Mouse (Mus musculus) embryonic facial prominence, embryonic 15.5 days (tissue): ENCODE data around the gene Ppif. TPM values are rescaled to one million over a fixed set of nuclear protein-coding genes. Genes with fewer than 3 reads are reported as not detected.

Experiments
- ATAC-seq: fragments of 200-750 bp; cut with Nextera tagmentation; 2 replicates; pipeline ENCODE4 v1.8.0; 2017; ENCODE audit warnings: low read depth, moderate TSS enrichment; ENCODE audit not compliant: insufficient number of reproducible peaks, low FRiP score, low TSS enrichment
- H3K27ac ChIP-seq: fragments of 300-500 bp; sonication (generic); replicated peaks from 2 replicates; pipeline ENCODE4 v1.5.1; 2015; ENCODE audit warnings: mild to moderate bottlenecking, inconsistent platforms
- H3K27me3 ChIP-seq: fragments of 300-500 bp; sonication (generic); 2 replicates; pipeline ENCODE4 v1.6.1; 2015; ENCODE audit warnings: inconsistent platforms
- H3K36me3 ChIP-seq: fragments of 300-500 bp; sonication (generic); 2 replicates; pipeline ENCODE4 v1.6.1; 2015; ENCODE audit warnings: mild to moderate bottlenecking, inconsistent platforms
- H3K4me1 ChIP-seq: fragments of 300-500 bp; sonication (generic); 2 replicates; pipeline ENCODE4 v1.6.1; 2015; ENCODE audit warnings: inconsistent platforms
- H3K4me2 ChIP-seq: fragments of 300-500 bp; sonication (generic); replicated peaks from 2 replicates; pipeline ENCODE4 v1.6.1; 2015; ENCODE audit warnings: mild to moderate bottlenecking, inconsistent platforms
- H3K4me3 ChIP-seq: fragments of 300-500 bp; sonication (generic); replicated peaks from 2 replicates; pipeline ENCODE4 v1.5.1; 2015; ENCODE audit warnings: mild to moderate bottlenecking, inconsistent platforms
- H3K9ac ChIP-seq: fragments of 300-500 bp; sonication (generic); 2 replicates; pipeline ENCODE4 v1.6.1; 2015; ENCODE audit warnings: inconsistent platforms
- H3K9me3 ChIP-seq: fragments of 300-500 bp; sonication (generic); replicated peaks from 2 replicates; pipeline ENCODE4 v1.6.1; 2016; ENCODE audit warnings: inconsistent platforms
- WGBS: fragments of 180-500 bp; shearing (Covaris S2); methylation state at CpG from one replicate; pipeline ENCODE4 v1.1.7; 2015; 5-methylcytosine and 5-hydroxymethylcytosine counted together
- polyA plus RNA-seq: library from polyadenylated mRNA; unstranded; fragments of >200 nt; fragmentation: Nextera tagmentation; extraction: Ambion mirVana; gene quantifications from 2 replicates; pipeline ENCODE4 v1.2.1, GENCODE M21; 2015

Gene Ppif
- polyA plus RNA-seq, 1 experiment from 2014 or later: 30.6 TPM

GRCm38 (mm10) chr14:25738591-25739001 is 44.6 kb downstream of the Ppif start:
- Histone ChIP-seq H3K4me1 (peaks cover 71% of the 10 kb centered on the region), H3K27me3 (no peaks in the 10 kb centered on the region), H3K4me2 (no peak overlapping the region), H3K27ac (peak overlapping the region; percentile 86), H3K9me3 (no peaks in the 10 kb centered on the region), H3K36me3 (peaks cover 3% of the 10 kb centered on the region; the same call in 1 of the 2 replicates), H3K4me3 (no peak overlapping the region), H3K9ac (no peak overlapping the region)
- WGBS: 34% methylated on average over 14 of the region's 14 CpGs
- ATAC-seq: peak; percentile 12; the same call in 1 of the 2 replicates

GRCm38 (mm10) chr14:25739957-25740565 is 46.1 kb downstream of the Ppif start:
- Histone ChIP-seq H3K27me3 (no peaks in the 10 kb centered on the region), H3K36me3 (peaks cover 13% of the 10 kb centered on the region), H3K4me2 (no peak overlapping the region), H3K4me1 (peaks cover 62% of the 10 kb centered on the region), H3K9ac (no peak overlapping the region), H3K4me3 (no peak overlapping the region), H3K9me3 (no peaks in the 10 kb centered on the region), H3K27ac (no peak overlapping the region; the same call in 1 of the 2 replicates)
- 50% methylated on average over 4 of the region's 4 CpGs for WGBS
- ATAC-seq: no peak

- Histone ChIP-seq H3K4me1 (peaks cover 51% of the 10 kb centered on the region), H3K27ac (no peak overlapping the region), H3K9ac (no peak overlapping the region), H3K36me3 (peaks cover 21% of the 10 kb centered on the region), H3K4me3 (no peak overlapping the region), H3K9me3 (no peaks in the 10 kb centered on the region), H3K27me3 (no peaks in the 10 kb centered on the region), H3K4me2 (no peak overlapping the region)
- ATAC-seq: no peak
- WGBS: 68% methylated on average over 3 of the region's 3 CpGs
Observed at GRCm38 (mm10) chr14:25741211-25741610, 47.3 kb downstream of the Ppif start.

- Histone ChIP-seq H3K9me3 (no peaks in the 10 kb centered on the region), H3K4me3 (no peak overlapping the region), H3K4me2 (no peak overlapping the region), H3K27me3 (no peaks in the 10 kb centered on the region), H3K27ac (no peak overlapping the region), H3K9ac (no peak overlapping the region), H3K4me1 (peaks cover 44% of the 10 kb centered on the region), H3K36me3 (peaks cover 25% of the 10 kb centered on the region)
- no peak for ATAC-seq
- 67% methylated on average over 5 of the region's 5 CpGs for WGBS
Observed at GRCm38 (mm10) chr14:25741840-25742367, 48.0 kb downstream of the Ppif start.

- ATAC-seq: no peak
- Histone ChIP-seq H3K4me3 (no peak overlapping the region), H3K9ac (no peak overlapping the region), H3K27me3 (no peaks in the 10 kb centered on the region), H3K27ac (no peak overlapping the region), H3K9me3 (no peaks in the 10 kb centered on the region), H3K36me3 (peaks cover 28% of the 10 kb centered on the region), H3K4me1 (peaks cover 40% of the 10 kb centered on the region), H3K4me2 (no peak overlapping the region)
- WGBS: 95% methylated on average over 5 of the region's 5 CpGs
Observed at GRCm38 (mm10) chr14:25742943-25743342, 49.0 kb downstream of the Ppif start.

- WGBS: 79% methylated on average over 11 of the region's 11 CpGs
- no peak for ATAC-seq
- Histone ChIP-seq H3K27ac (no peak overlapping the region), H3K36me3 (peaks cover 28% of the 10 kb centered on the region), H3K9me3 (no peaks in the 10 kb centered on the region), H3K9ac (no peak overlapping the region), H3K27me3 (no peaks in the 10 kb centered on the region), H3K4me1 (peaks cover 43% of the 10 kb centered on the region), H3K4me2 (no peak overlapping the region), H3K4me3 (no peak overlapping the region)
Observed at GRCm38 (mm10) chr14:25745365-25746184, 51.6 kb downstream of the Ppif start.

GRCm38 (mm10) chr14:25746371-25746770 is 52.4 kb downstream of the Ppif start:
- Histone ChIP-seq H3K36me3 (peaks cover 28% of the 10 kb centered on the region), H3K4me1 (peaks cover 41% of the 10 kb centered on the region), H3K9me3 (no peaks in the 10 kb centered on the region), H3K4me2 (no peak overlapping the region), H3K9ac (no peak overlapping the region), H3K4me3 (no peak overlapping the region), H3K27ac (no peak overlapping the region), H3K27me3 (no peaks in the 10 kb centered on the region)
- whole genome bisulfite sequencing: 91% methylated on average over 6 of the region's 6 CpGs
- ATAC-seq: no peak

- H3K4me1 ChIP-seq: peaks cover 39% of the 10 kb centered on the region
- no peak overlapping the region for H3K4me2 ChIP-seq
- H3K36me3 ChIP-seq: peaks cover 30% of the 10 kb centered on the region
- H3K4me3 ChIP-seq: no peak overlapping the region
- no peaks in the 10 kb centered on the region for H3K9me3 ChIP-seq
- WGBS: 72% methylated on average over 21 of the region's 21 CpGs
- H3K9ac ChIP-seq: no peak overlapping the region
- peak overlapping the region; percentile 6; the same call in 1 of the 2 replicates for H3K27ac ChIP-seq
- peak; percentile 40; the same call in 1 of the 2 replicates for ATAC-seq
- H3K27me3 ChIP-seq: no peaks in the 10 kb centered on the region
Observed at GRCm38 (mm10) chr14:25746971-25747945, 53.3 kb downstream of the Ppif start.

- H3K4me3 ChIP-seq: no peak overlapping the region
- no peaks in the 10 kb centered on the region for H3K9me3 ChIP-seq
- H3K27ac ChIP-seq: 0 out of 2 replicates have a peak overlapping the region, but pooled peaks have one; percentile 45
- no peak overlapping the region for H3K9ac ChIP-seq
- H3K4me1 ChIP-seq: peaks cover 39% of the 10 kb centered on the region
- no peaks in the 10 kb centered on the region for H3K27me3 ChIP-seq
- H3K4me2 ChIP-seq: no peak overlapping the region
- WGBS: 64% methylated on average over 7 of the region's 7 CpGs
- no peak for ATAC-seq
- H3K36me3 ChIP-seq: peaks cover 31% of the 10 kb centered on the region
Observed at GRCm38 (mm10) chr14:25747996-25748756, 54.2 kb downstream of the Ppif start.

GRCm38 (mm10) chr14:25749143-25749909 is 55.4 kb downstream of the Ppif start:
- H3K4me1 ChIP-seq: peaks cover 40% of the 10 kb centered on the region
- H3K4me2 ChIP-seq: no peak overlapping the region
- no peaks in the 10 kb centered on the region for H3K9me3 ChIP-seq
- WGBS: 20% methylated on average over 13 of the region's 13 CpGs
- H3K36me3 ChIP-seq: peaks cover 29% of the 10 kb centered on the region
- no peak overlapping the region for H3K9ac ChIP-seq
- peak overlapping the region; percentile 82 for H3K27ac ChIP-seq
- no peak overlapping the region for H3K4me3 ChIP-seq
- no peak for ATAC-seq
- H3K27me3 ChIP-seq: no peaks in the 10 kb centered on the region
